Mouse (Mus musculus) CH12.LX (cell line): Measurements from ENCODE around the gene Rerg. TPM values are rescaled to one million over a fixed set of nuclear protein-coding genes. Genes with fewer than 3 reads are reported as not detected.

ENCODE experiments used
- DNase-seq: peaks from one replicate; pipeline ENCODE4 v3.0.0-alpha.2; 2013; ENCODE audit errors: extremely low read depth
- H3K27ac ChIP-seq: 2 replicates; pipeline ENCODE4 v1.5.1; 2012; ENCODE audit warnings: low read depth, mild to moderate bottlenecking, control low read depth, moderate library complexity; ENCODE audit not compliant: insufficient read depth
- H3K27me3 ChIP-seq: replicated peaks from 2 replicates; pipeline ENCODE3; 2012; ENCODE audit warnings: inconsistent platforms
- H3K36me3 ChIP-seq, 2 experiments: replicated peaks in 1 of 2; 2 replicates each; pipeline versions ENCODE3 to v1.6.1; 2012; ENCODE audit warnings: inconsistent platforms in 1 of 2, low read length in 1 of 2, mild to moderate bottlenecking in 1 of 2, mixed read lengths in 1 of 2, moderate library complexity in 1 of 2; ENCODE audit not compliant: control insufficient read depth in 1 of 2, insufficient read depth in 1 of 2
- H3K4me1 ChIP-seq, 2 experiments: 2 replicates each; pipeline ENCODE4 v1.6.1; 2012; ENCODE audit warnings: inconsistent platforms in 1 of 2, moderate library complexity in 1 of 2; ENCODE audit not compliant: insufficient read depth in 2 of 2, control insufficient read depth in 1 of 2
- H3K4me2 ChIP-seq: 2 replicates; pipeline ENCODE4 v1.6.1; 2012; ENCODE audit warnings: low read depth, mild to moderate bottlenecking, control low read depth; ENCODE audit not compliant: poor library complexity, insufficient read depth, severe bottlenecking
- H3K4me3 ChIP-seq, 3 experiments: fragments of 150-350 bp in 1 of 3; sonication (generic) in 1 of 3; replicated peaks in 1 of 3; 2 replicates each; pipeline versions ENCODE3 to v1.5.1; 2011 to 2012; ENCODE audit warnings: low read depth in 2 of 3, low read length in 2 of 3, mild to moderate bottlenecking in 2 of 3, moderate library complexity in 2 of 3, control low read depth in 1 of 3, improper control_type of control experiment in 1 of 3, inconsistent platforms in 1 of 3, mixed read lengths in 1 of 3; ENCODE audit not compliant: poor library complexity in 1 of 3
- H3K79me2 ChIP-seq: replicated peaks from 2 replicates; pipeline ENCODE4 v1.6.1; 2012; ENCODE audit warnings: mild to moderate bottlenecking, moderate library complexity; ENCODE audit not compliant: control insufficient read depth, poor library complexity, insufficient read depth, severe bottlenecking; ENCODE audit errors: extremely low read depth
- H3K9ac ChIP-seq: 2 replicates; pipeline ENCODE4 v1.6.1; 2012; ENCODE audit warnings: low read depth, mild to moderate bottlenecking, control low read depth, moderate library complexity; ENCODE audit not compliant: insufficient read depth
- H3K9me3 ChIP-seq: replicated peaks from 2 replicates; pipeline ENCODE3; 2012; ENCODE audit warnings: low read length, inconsistent platforms, mixed read lengths
- CHD1 ChIP-seq: IDR thresholded peaks from 2 replicates; pipeline ENCODE4 v1.6.1; 2012; ENCODE audit warnings: low read depth, low read length, improper control_type of control experiment, inconsistent platforms
- CTCF ChIP-seq, 2 experiments: IDR thresholded peaks in 1 of 2; conservative IDR thresholded peaks in 1 of 2; 2 replicates each; pipeline ENCODE4 v1.5.1; 2011 to 2012; ENCODE audit warnings: low read depth in 2 of 2, low read length in 2 of 2, improper control_type of control experiment in 1 of 2, inconsistent platforms in 1 of 2, mild to moderate bottlenecking in 1 of 2, moderate library complexity in 1 of 2
- ELF1 ChIP-seq: IDR thresholded peaks from 2 replicates; pipeline ENCODE4 v1.6.1; 2014; ENCODE audit warnings: low read depth, mild to moderate bottlenecking, inconsistent platforms, low read length, improper control_type of control experiment
- EP300 ChIP-seq: IDR thresholded peaks from 2 replicates; pipeline ENCODE4 v1.6.1; 2011; ENCODE audit warnings: low read length, improper control_type of control experiment
- ETS1 ChIP-seq: conservative IDR thresholded peaks from 2 replicates; pipeline ENCODE4 v1.6.1; 2012; ENCODE audit warnings: low read depth, mild to moderate bottlenecking, inconsistent platforms, low read length, improper control_type of control experiment, moderate library complexity
- IRF4 ChIP-seq: IDR thresholded peaks from 2 replicates; pipeline ENCODE4 v1.6.1; 2014; ENCODE audit warnings: low read depth, mild to moderate bottlenecking, inconsistent platforms, low read length, improper control_type of control experiment
- JUN ChIP-seq: IDR thresholded peaks from 2 replicates; pipeline ENCODE4 v1.6.1; 2011; ENCODE audit warnings: low read depth, mild to moderate bottlenecking, low read length, improper control_type of control experiment, moderate library complexity; ENCODE audit not compliant: insufficient read depth
- JUND ChIP-seq: conservative IDR thresholded peaks from 2 replicates; pipeline ENCODE4 v1.6.1; 2011; ENCODE audit warnings: low read depth, low read length, improper control_type of control experiment
- MXI1 ChIP-seq: IDR thresholded peaks from 2 replicates; pipeline ENCODE4 v1.6.1; 2011; ENCODE audit warnings: mild to moderate bottlenecking, low read depth, low read length, improper control_type of control experiment
- MYC ChIP-seq: IDR thresholded peaks from 2 replicates; pipeline ENCODE4 v1.6.1; 2011; ENCODE audit warnings: low read depth, mild to moderate bottlenecking, improper control_type of control experiment, low read length
- NRF1 ChIP-seq: IDR thresholded peaks from 2 replicates; pipeline ENCODE4 v1.6.1; 2014; ENCODE audit warnings: low read depth, mild to moderate bottlenecking, inconsistent platforms, low read length, improper control_type of control experiment, moderate library complexity
- POLR2AphosphoS2 ChIP-seq: IDR thresholded peaks from 2 replicates; pipeline ENCODE4 v1.6.1; 2011; ENCODE audit warnings: low read depth, low read length, improper control_type of control experiment
- RAD21 ChIP-seq: IDR thresholded peaks from 2 replicates; pipeline ENCODE4 v1.6.1; 2011; ENCODE audit warnings: low read depth, mild to moderate bottlenecking, low read length, improper control_type of control experiment, moderate library complexity
- RCOR1 ChIP-seq: conservative IDR thresholded peaks from 2 replicates; pipeline ENCODE4 v1.6.1; 2012; ENCODE audit warnings: low read depth, mild to moderate bottlenecking, inconsistent platforms, low read length, improper control_type of control experiment
- SIN3A ChIP-seq: IDR thresholded peaks from 2 replicates; pipeline ENCODE4 v1.6.1; 2012; ENCODE audit warnings: low read length, improper control_type of control experiment, inconsistent platforms
- SMC3 ChIP-seq: IDR thresholded peaks from 2 replicates; pipeline ENCODE4 v1.6.1; 2011; ENCODE audit warnings: low read depth, low read length, improper control_type of control experiment
- TBP ChIP-seq: conservative IDR thresholded peaks from 2 replicates; pipeline ENCODE4 v1.6.1; 2011; ENCODE audit warnings: low read depth, low read length, improper control_type of control experiment
- UBTF ChIP-seq: IDR thresholded peaks from 2 replicates; pipeline ENCODE4 v1.6.1; 2012; ENCODE audit warnings: low read depth, mild to moderate bottlenecking, inconsistent platforms, low read length, improper control_type of control experiment, moderate library complexity
- USF2 ChIP-seq: conservative IDR thresholded peaks from 2 replicates; pipeline ENCODE4 v1.6.1; 2011; ENCODE audit warnings: low read depth, low read length, improper control_type of control experiment
- dilution Hi-C: fragments of 300-500 bp; cut with MboI; formaldehyde crosslinking; loops from 2 replicates; pipeline ENCODE4 v1.14.3; 2020; ENCODE audit warnings: low sequenced_read_pairs; ENCODE audit not compliant: extremely low pct_unique_long_range_greater_than_20kb, extremely low pct_ligation_motif_present
- in situ Hi-C: fragments of 300-500 bp; cut with MboI; formaldehyde crosslinking; loops from 3 replicates; pipeline ENCODE4 v1.14.3; 2019; ENCODE audit warnings: low sequenced_read_pairs, low pct_ligation_motif_present, low pct_unique_long_range_greater_than_20kb, mixed read lengths
- polyA plus RNA-seq: library from polyadenylated mRNA; unstranded; fragments of >175 nt; gene quantifications from 2 replicates; pipeline ENCODE4 v1.2.1, GENCODE M21; 2012; ENCODE audit warnings: low read depth; ENCODE audit not compliant: insufficient read length
- total RNA-seq, 2 experiments: library from RNA; depleted of rRNA; stranded (reverse); fragments of 300-350 nt in 1 of 2; fragments of >200 nt in 1 of 2; gene quantifications; 2 replicates each; pipeline ENCODE4 v1.2.3; 2012 to 2014

Gene Rerg
- total and polyA plus RNA-seq, 3 experiments = not detected

- Histone ChIP-seq H3K79me2 (no peaks in the 10 kb centered on the region), H3K27me3 (no peaks in the 10 kb centered on the region), H3K9ac (no peak overlapping the region), H3K4me1 (no peaks in the 10 kb centered on the region), H3K4me2 (no peak overlapping the region), H3K9me3 (no peaks in the 10 kb centered on the region), H3K4me3 (no peak overlapping the region), H3K27ac (no peak overlapping the region), H3K36me3 (no peaks in the 10 kb centered on the region)
- in situ Hi-C loops = no loop called here
- TF ChIP-seq UBTF = no peak
- dilution Hi-C loops = no loop called here
- no peak for DNase-seq
These were observed 24.7 kb downstream of the Rerg start for GRCm38 (mm10) chr6:137145611-137146010.

DNA sequence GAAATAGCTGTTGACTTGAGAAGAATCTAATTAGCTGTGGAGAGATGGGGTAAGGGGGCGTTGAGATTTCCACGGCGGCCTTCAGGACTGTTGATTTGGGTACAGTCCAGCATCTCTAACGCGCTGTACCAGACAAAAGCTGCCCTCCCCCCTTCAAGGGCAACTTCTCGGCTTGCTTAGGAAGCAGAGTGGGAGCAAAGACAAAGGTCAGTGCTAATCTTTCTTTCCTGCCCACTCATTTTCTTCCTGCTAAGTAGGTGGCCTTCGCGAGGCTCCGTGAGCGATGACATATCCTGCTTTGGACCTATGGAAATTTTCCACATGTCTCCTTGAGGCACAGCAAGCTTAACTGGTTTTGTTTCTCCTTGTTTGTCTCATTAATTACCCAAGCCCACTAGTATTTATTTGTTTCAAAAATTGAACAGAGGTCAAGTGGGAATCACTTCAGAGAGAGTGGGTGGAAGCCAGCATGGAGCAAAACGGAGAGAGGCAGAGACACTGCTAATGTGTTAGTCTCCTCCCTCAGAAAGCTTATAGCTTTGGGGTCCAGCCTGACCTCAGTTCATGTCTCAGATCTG lies 25.2 kb downstream of the Rerg start:
- no peak overlapping the region for H3K4me2 ChIP-seq
- no peak overlapping the region for H3K27ac ChIP-seq
- dilution Hi-C loops = no loop called here

DNA sequence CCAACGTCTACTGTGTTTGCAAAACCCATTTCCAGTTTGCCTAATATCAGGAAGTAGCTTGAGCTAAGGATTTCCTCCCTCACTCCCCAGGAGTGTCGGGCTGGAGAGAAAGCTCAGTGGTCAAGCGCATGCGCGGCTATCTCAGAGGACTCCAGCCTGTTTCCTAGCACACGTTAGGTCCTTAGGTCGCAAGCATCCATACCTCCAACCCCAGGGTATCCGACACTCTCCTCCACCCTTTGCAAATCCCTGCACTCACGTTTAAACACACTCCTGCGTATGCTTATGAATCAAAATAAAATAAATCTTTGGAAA lies 25.8 kb downstream of the Rerg start:
- dilution Hi-C loops = no loop called here
- H3K79me2 ChIP-seq = no peaks in the 10 kb centered on the region
- H3K4me3 ChIP-seq = no peak overlapping the region
- in situ Hi-C loops = no loop called here
- H3K4me2 ChIP-seq = no peak overlapping the region
- no peaks in the 10 kb centered on the region for H3K27me3 ChIP-seq
- TF ChIP-seq MXI1 (no peak), NRF1 (no peak), RAD21 (no peak), CTCF (conservative IDR thresholded peaks at IDR 0.05 in 1 of 2, IDR thresholded peaks at IDR 0.05 in 1 of 2; ENCODE audit: low read depth in 2 of 2, low read length in 2 of 2) (no peak), IRF4 (no peak)
- no peaks in the 10 kb centered on the region for H3K36me3 ChIP-seq
- H3K9me3 ChIP-seq = no peaks in the 10 kb centered on the region
- H3K27ac ChIP-seq = no peak overlapping the region
- DNase-seq = no peak
- no peak overlapping the region for H3K9ac ChIP-seq
- H3K4me1 ChIP-seq = no peaks in the 10 kb centered on the region

More for the DNA sequence above, 25.2 kb downstream of the Rerg start:
- in situ Hi-C loops = no loop called here
- H3K79me2 ChIP-seq = no peaks in the 10 kb centered on the region
- no peaks in the 10 kb centered on the region for H3K4me1 ChIP-seq
- TF ChIP-seq ELF1 (no peak), EP300 (no peak), SMC3 (no peak), IRF4 (no peak), POLR2AphosphoS2 (no peak), JUN (no peak), MYC (no peak), JUND (no peak), SIN3A (no peak), CHD1 (no peak), TBP (no peak), USF2 (no peak), ETS1 (no peak), RCOR1 (no peak)
- TF ChIP-seq, all 38 proteins: peak for 0
- Histone ChIP-seq H3K9me3 (no peaks in the 10 kb centered on the region), H3K27me3 (no peaks in the 10 kb centered on the region), H3K36me3 (no peaks in the 10 kb centered on the region), H3K9ac (no peak overlapping the region), H3K4me3 (no peak overlapping the region)
- DNase-seq = no peak
